Mouse (Mus musculus) bone marrow, adult 2 months (tissue): ENCODE measurements around the gene Slc16a12. TPM values are rescaled to one million over a fixed set of nuclear protein-coding genes. Genes with fewer than 3 reads are reported as not detected.
A peak's percentile ranks its signal among the peaks of the same experiment; 100 is the strongest.

ENCODE experiments used
- H3K27ac ChIP-seq: fragments of 200-500 bp; 2 replicates; pipeline ENCODE4 v1.5.1; 2012; ENCODE audit warnings: low read depth, mild to moderate bottlenecking, control low read depth, inconsistent platforms, low read length; ENCODE audit not compliant: control insufficient read depth, poor library complexity, insufficient read depth
- H3K4me1 ChIP-seq: fragments of 200-500 bp; 2 replicates; pipeline ENCODE4 v1.6.1; 2011; ENCODE audit warnings: low read length; ENCODE audit not compliant: control insufficient read depth, insufficient read depth
- H3K4me3 ChIP-seq: fragments of 200-500 bp; replicated peaks from 2 replicates; pipeline ENCODE3; 2011; ENCODE audit warnings: mild to moderate bottlenecking, low read depth, low read length, control low read depth; ENCODE audit not compliant: control insufficient read depth
- CTCF ChIP-seq: fragments of 200-500 bp; IDR thresholded peaks from 2 replicates; pipeline ENCODE4 v1.5.1; 2011; ENCODE audit warnings: low read length, control low read depth; ENCODE audit not compliant: control insufficient read depth, insufficient read depth
- POLR2A ChIP-seq: fragments of 200-500 bp; IDR thresholded peaks from 2 replicates; pipeline ENCODE4 v1.6.1; 2011; ENCODE audit warnings: low read depth, mild to moderate bottlenecking, control low read depth, low read length, borderline replicate concordance; ENCODE audit not compliant: control insufficient read depth
- WGBS: fragments of 180-500 bp; shearing (Covaris S2); methylation state at CpG from one replicate; pipeline ENCODE4 v1.1.7; 2018; 5-methylcytosine and 5-hydroxymethylcytosine counted together
- polyA plus RNA-seq: library from polyadenylated mRNA; stranded (reverse); fragments of >200 nt; gene quantifications from 2 replicates; pipeline ENCODE4 v1.2.4, GENCODE M21; 2011; ENCODE audit warnings: low replicate concordance; ENCODE audit not compliant: missing spikeins, insufficient read depth, insufficient read length

Slc16a12 gene
- polyA plus RNA-seq, 1 experiment, result not detected

GRCm38 (mm10) chr19:34624663-34625062 is 122.4 kb downstream of the Slc16a12 start:
- TF ChIP-seq POLR2A (no peak), CTCF (no peak)
- H3K27ac ChIP-seq, result peak overlapping the region; percentile 40
- 27% methylated on average over 4 of the region's 4 CpGs for WGBS
- peaks cover 2% of the 10 kb centered on the region; the same call in 1 of the 2 replicates for H3K4me1 ChIP-seq
- no peak overlapping the region for H3K4me3 ChIP-seq

- TF ChIP-seq POLR2A, result no peak
- TF ChIP-seq CTCF, result no peak
- Histone ChIP-seq H3K4me1 (peaks cover 2% of the 10 kb centered on the region; the same call in 1 of the 2 replicates), H3K4me3 (no peak overlapping the region), H3K27ac (no peak overlapping the region)
- 89% methylated on average over 6 of the region's 6 CpGs for WGBS
Measured at GRCm38 (mm10) chr19:34623781-34624180, 123.3 kb downstream of the Slc16a12 start.

- 84% methylated on average over 5 of the region's 5 CpGs for WGBS
- peaks cover 3% of the 10 kb centered on the region; the same call in 1 of the 2 replicates for H3K4me1 ChIP-seq
- no peak for TF ChIP-seq CTCF
- TF ChIP-seq POLR2A, result no peak
- H3K27ac ChIP-seq, result no peak overlapping the region
- no peak overlapping the region for H3K4me3 ChIP-seq
Measured at GRCm38 (mm10) chr19:34620871-34621270, 126.2 kb downstream of the Slc16a12 start.

Other genes with a start within 250 kb of the Slc16a12 start
- 4.8 and 14.6 TPM in 2 replicates for gene Lipa, start 219.8 kb downstream of the Slc16a12 start, polyA plus RNA-seq
- gene Ifit2, start 196.6 kb downstream of the Slc16a12 start, polyA plus RNA-seq, result 3.7 and 3.8 TPM in 2 replicates
- 10.9 and 11.4 TPM in 2 replicates for gene Ifit3, start 163.8 kb downstream of the Slc16a12 start, polyA plus RNA-seq
- 0.47 and 0.77 TPM in 2 replicates for gene Ifit1bl1, start 145.3 kb downstream of the Slc16a12 start, polyA plus RNA-seq
- 2.3 and 4.4 TPM in 2 replicates for gene Ifit3b, start 139.3 kb downstream of the Slc16a12 start, polyA plus RNA-seq
- 0.47 and 1.7 TPM in 2 replicates for gene Ifit1bl2, start 106.5 kb downstream of the Slc16a12 start, polyA plus RNA-seq
- gene Ifit1, start 106.4 kb downstream of the Slc16a12 start, polyA plus RNA-seq, result 10.6 and 11.2 TPM in 2 replicates
- gene Pank1, start 132.2 kb upstream of the Slc16a12 start, polyA plus RNA-seq, result 1.8 and 2.1 TPM in 2 replicates
- 17.6 and 27.4 TPM in 2 replicates for gene Kif20b, start 175.1 kb upstream of the Slc16a12 start, polyA plus RNA-seq